Mouse (Mus musculus): ENCODE measurements at regions not wholly inside any gene's neighbourhood (a gene's known extent, or its start where the extent isn't known, plus 50 kb on each side); places are given as distances from the start of the nearest gene placed in this dataset.

DNA sequence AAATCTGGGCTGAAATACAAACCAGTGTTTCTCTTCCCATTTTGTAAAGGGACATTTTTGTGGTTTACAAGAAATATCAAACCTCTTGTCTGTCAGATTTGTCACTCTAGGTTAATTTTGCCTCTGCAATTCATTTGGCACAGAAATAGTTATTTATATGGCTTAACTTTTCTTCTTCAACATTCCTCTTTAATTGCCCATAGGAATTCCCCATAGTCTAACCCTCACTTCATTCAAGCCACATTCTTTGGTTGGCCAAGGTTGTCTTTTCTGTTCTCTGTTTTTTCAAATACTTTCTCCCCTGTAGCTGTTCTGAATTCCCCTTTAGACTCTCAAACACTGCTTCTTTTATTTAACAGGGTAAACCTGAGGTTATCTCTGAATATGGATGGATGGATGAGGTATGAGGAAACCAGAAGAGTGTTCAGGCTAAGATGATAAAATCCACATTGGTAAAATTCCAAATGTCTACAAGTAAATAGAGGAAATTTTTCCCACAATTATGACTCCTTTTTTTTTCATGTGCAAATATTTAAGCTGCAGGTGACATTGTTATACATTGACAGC, 127.0 kb downstream of the Lurap1l start:
- no peak for DNase-seq
- TF ChIP-seq EP300 (IDR thresholded peaks at IDR 0.05; ENCODE audit: insufficient read depth, low read depth, low read length) (no peak), POLR2A (IDR thresholded peaks at IDR 0.05; ENCODE audit: insufficient read depth, low read depth, low read length) (no peak), CTCF (IDR thresholded peaks at IDR 0.05) (no peak)
- no peak overlapping the region for H3K27ac ChIP-seq
- H3K4me1 ChIP-seq (ENCODE audit: control insufficient read depth, insufficient read depth, low read length), result no peaks in the 10 kb centered on the region
- no peaks in the 10 kb centered on the region for H3K36me3 ChIP-seq (ENCODE audit: control insufficient read depth, insufficient read depth, low read length)
- H3K79me2 ChIP-seq (replicated peaks; ENCODE audit: control insufficient read depth, insufficient read depth, low read length), result no peaks in the 10 kb centered on the region
- no peak overlapping the region for H3K9ac ChIP-seq (ENCODE audit: low read depth, low read length)
- H3K27me3 ChIP-seq (ENCODE audit: control insufficient read depth, insufficient read depth, low read length), result no peaks in the 10 kb centered on the region
- H3K4me3 ChIP-seq, result no peak overlapping the region
- intact Hi-C loops (cut with DNase I), result no loop called here

DNA sequence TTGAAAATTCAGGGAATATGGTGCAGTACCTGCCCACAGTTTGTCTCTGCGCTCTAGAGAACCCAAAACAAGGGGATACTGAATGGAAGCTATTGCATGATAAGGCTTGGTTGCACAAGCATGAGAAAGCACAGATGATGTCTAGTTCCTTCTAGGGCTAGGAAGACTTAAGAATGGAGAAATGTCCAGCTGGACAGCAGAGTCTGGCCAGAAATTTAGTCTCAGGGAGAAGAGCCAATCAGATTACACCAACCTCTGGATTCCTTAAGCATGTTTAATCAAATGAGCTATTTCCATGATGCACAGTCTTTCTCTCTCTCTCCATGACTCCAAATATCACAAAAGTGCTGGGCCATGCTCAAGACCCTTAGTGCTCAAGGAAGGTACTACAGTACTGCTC, 147.8 kb downstream of the Lurap1l start:
- no peak overlapping the region for H3K9ac ChIP-seq (ENCODE audit: low read depth, low read length)
- peaks cover 3% of the 10 kb centered on the region; the same call in 1 of the 2 replicates for H3K4me1 ChIP-seq (ENCODE audit: control insufficient read depth, insufficient read depth, low read length)
- intact Hi-C loops (cut with DNase I), result no loop called here
- DNase-seq, result peak in 1 of 2 experiments; percentile 16
- H3K36me3 ChIP-seq (ENCODE audit: control insufficient read depth, insufficient read depth, low read length), result no peaks in the 10 kb centered on the region
- H3K79me2 ChIP-seq (replicated peaks; ENCODE audit: control insufficient read depth, insufficient read depth, low read length), result no peaks in the 10 kb centered on the region
- no peak for TF ChIP-seq EP300 (IDR thresholded peaks at IDR 0.05; ENCODE audit: insufficient read depth, low read depth, low read length)
- TF ChIP-seq CTCF (IDR thresholded peaks at IDR 0.05), result 0 out of 2 replicates have a peak, but pooled peaks have one; percentile 5
- TF ChIP-seq POLR2A (IDR thresholded peaks at IDR 0.05; ENCODE audit: insufficient read depth, low read depth, low read length), result no peak
- H3K4me3 ChIP-seq, result no peak overlapping the region
- WGBS, result 73% methylated on average over 1 of the region's 1 CpGs
- no peak overlapping the region; the same call in 1 of the 2 replicates for H3K27ac ChIP-seq
- H3K27me3 ChIP-seq (ENCODE audit: control insufficient read depth, insufficient read depth, low read length), result no peaks in the 10 kb centered on the region

DNA sequence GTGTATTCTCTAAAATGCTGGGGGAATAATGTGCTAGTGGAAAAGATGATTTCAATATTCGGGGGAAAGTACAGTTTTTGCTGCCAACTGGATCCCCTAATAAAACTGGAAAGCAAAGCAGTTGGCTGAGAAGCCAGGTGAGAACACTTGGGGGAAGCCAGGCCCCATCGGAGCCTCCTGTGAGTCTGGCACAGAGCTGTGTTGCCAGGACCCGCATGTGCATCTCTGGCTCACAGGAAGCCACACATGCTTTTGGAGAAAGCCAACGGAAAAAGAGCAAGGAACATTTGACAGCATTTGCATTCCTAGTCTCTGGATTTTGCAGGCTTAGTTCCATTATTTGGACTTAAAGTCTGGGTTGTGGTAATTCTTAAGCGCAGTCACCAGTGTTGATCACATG, 148.4 kb downstream of the Lurap1l start:
- TF ChIP-seq EP300 (IDR thresholded peaks at IDR 0.05; ENCODE audit: insufficient read depth, low read depth, low read length) (no peak), CTCF (IDR thresholded peaks at IDR 0.05) (no peak), POLR2A (IDR thresholded peaks at IDR 0.05; ENCODE audit: insufficient read depth, low read depth, low read length) (no peak)

DNA sequence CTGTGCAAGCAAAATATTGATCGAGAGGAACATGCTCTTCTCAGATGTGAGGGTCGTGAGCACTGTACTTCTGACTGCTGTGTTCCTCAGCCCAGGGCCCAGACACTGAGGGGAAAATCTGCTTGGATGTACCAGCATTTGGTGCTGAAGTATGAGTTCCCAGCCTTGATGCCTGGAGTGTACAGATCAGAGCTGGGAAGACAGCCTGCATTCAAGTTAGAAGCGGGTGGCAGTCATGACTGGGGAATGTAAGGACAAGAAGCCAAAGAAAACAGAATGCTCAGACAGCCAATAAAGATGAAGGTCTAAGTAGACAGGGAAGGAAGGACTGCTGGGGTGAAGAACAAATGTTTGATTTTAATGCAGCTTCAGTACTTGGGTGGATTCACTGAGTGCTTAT, 148.9 kb downstream of the Lurap1l start:
- H3K4me1 ChIP-seq (ENCODE audit: control insufficient read depth, insufficient read depth, low read length), result peaks cover 3% of the 10 kb centered on the region; the same call in 1 of the 2 replicates
- peak overlapping the region; percentile 36 for H3K27ac ChIP-seq
- no peaks in the 10 kb centered on the region for H3K79me2 ChIP-seq (replicated peaks; ENCODE audit: control insufficient read depth, insufficient read depth, low read length)
- no peaks in the 10 kb centered on the region for H3K36me3 ChIP-seq (ENCODE audit: control insufficient read depth, insufficient read depth, low read length)
- H3K27me3 ChIP-seq (ENCODE audit: control insufficient read depth, insufficient read depth, low read length), result no peaks in the 10 kb centered on the region
- intact Hi-C loops (cut with DNase I), result no loop called here
- DNase-seq, result peak in 1 of 2 experiments; percentile 9
- no peak overlapping the region for H3K9ac ChIP-seq (ENCODE audit: low read depth, low read length)
- TF ChIP-seq CTCF (IDR thresholded peaks at IDR 0.05) (no peak), POLR2A (IDR thresholded peaks at IDR 0.05; ENCODE audit: insufficient read depth, low read depth, low read length) (no peak), EP300 (IDR thresholded peaks at IDR 0.05; ENCODE audit: insufficient read depth, low read depth, low read length) (no peak)
- no peak overlapping the region for H3K4me3 ChIP-seq
- 59% methylated on average over 3 of the region's 3 CpGs for WGBS

More for the DNA sequence above, 148.4 kb downstream of the Lurap1l start:
- no peak for DNase-seq
- peak overlapping the region; percentile 36 for H3K27ac ChIP-seq
- H3K9ac ChIP-seq (ENCODE audit: low read depth, low read length), result no peak overlapping the region
- H3K79me2 ChIP-seq (replicated peaks; ENCODE audit: control insufficient read depth, insufficient read depth, low read length), result no peaks in the 10 kb centered on the region
- peaks cover 3% of the 10 kb centered on the region; the same call in 1 of the 2 replicates for H3K4me1 ChIP-seq (ENCODE audit: control insufficient read depth, insufficient read depth, low read length)
- H3K4me3 ChIP-seq, result no peak overlapping the region
- H3K36me3 ChIP-seq (ENCODE audit: control insufficient read depth, insufficient read depth, low read length), result no peaks in the 10 kb centered on the region
- intact Hi-C loops (cut with DNase I), result no loop called here
- WGBS, result 44% methylated on average over 5 of the region's 5 CpGs
- no peaks in the 10 kb centered on the region for H3K27me3 ChIP-seq (ENCODE audit: control insufficient read depth, insufficient read depth, low read length)

DNA sequence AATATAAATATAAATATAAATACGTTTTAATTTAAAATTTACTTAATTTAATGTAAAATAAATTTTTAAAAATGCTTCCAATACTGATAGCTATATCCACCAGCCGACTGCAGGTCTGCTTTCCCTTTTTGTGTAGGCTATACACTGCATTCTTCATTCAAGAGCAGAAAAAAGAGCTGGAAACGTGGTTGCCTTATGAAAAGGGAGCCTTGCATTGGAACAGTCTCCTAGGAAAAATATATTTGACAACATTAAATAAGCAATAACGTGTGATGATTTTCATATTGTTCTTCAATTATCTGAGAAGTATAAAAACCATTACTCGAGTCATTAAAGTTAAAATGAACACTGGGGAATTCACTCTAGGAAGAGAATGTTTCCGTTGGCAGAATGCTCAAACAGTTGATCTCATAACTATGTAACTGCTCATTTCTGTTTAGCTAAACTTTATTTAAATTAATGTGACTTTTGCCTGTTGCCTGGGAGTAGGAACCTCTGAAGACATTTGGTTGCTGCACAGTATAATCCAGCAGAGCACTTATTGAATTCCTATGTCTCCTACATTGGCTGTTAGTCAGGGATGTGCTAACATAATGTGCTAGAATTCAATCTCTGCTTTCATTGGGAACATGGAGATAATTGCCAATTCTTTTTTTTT, 172.0 kb downstream of the Lurap1l start:
- WGBS, result 51% methylated on average over 6 of the region's 6 CpGs
- TF ChIP-seq EP300 (IDR thresholded peaks at IDR 0.05; ENCODE audit: insufficient read depth, low read depth, low read length) (no peak), POLR2A (IDR thresholded peaks at IDR 0.05; ENCODE audit: insufficient read depth, low read depth, low read length) (no peak)
- H3K27me3 ChIP-seq (ENCODE audit: control insufficient read depth, insufficient read depth, low read length), result no peaks in the 10 kb centered on the region
- no peaks in the 10 kb centered on the region for H3K4me1 ChIP-seq (ENCODE audit: control insufficient read depth, insufficient read depth, low read length)
- H3K79me2 ChIP-seq (replicated peaks; ENCODE audit: control insufficient read depth, insufficient read depth, low read length), result no peaks in the 10 kb centered on the region
- DNase-seq, result no peak
- H3K27ac ChIP-seq, result no peak overlapping the region
- H3K9ac ChIP-seq (ENCODE audit: low read depth, low read length), result no peak overlapping the region
- intact Hi-C loops (cut with DNase I), result no loop called here
- no peaks in the 10 kb centered on the region for H3K36me3 ChIP-seq (ENCODE audit: control insufficient read depth, insufficient read depth, low read length)
- no peak overlapping the region for H3K4me3 ChIP-seq

DNA sequence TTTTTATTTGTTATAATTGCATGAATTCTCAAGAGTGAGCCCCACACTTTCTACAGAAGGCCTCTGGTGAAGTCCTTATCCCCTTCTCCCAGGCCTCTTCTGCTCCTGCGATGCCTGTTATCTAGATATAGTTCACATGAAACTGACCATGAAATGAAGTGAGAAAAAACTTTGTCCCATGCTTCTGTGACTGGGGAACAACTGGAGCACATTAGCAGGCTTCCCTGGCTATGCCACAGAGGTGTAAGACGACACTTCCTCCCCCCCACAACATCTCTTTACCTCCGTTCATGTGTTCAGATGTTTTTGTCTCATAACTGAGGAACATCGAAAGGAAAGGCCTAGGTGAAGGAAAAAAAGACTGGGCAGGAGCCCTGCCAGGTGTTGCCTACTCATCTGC, 174.7 kb downstream of the Lurap1l start:
- no peak for TF ChIP-seq EP300 (IDR thresholded peaks at IDR 0.05; ENCODE audit: insufficient read depth, low read depth, low read length)
- TF ChIP-seq POLR2A (IDR thresholded peaks at IDR 0.05; ENCODE audit: insufficient read depth, low read depth, low read length), result no peak
- TF ChIP-seq CTCF (IDR thresholded peaks at IDR 0.05), result no peak
- Histone ChIP-seq H3K4me3 (no peak overlapping the region), H3K79me2 (replicated peaks; ENCODE audit: control insufficient read depth, insufficient read depth, low read length) (no peaks in the 10 kb centered on the region), H3K4me1 (ENCODE audit: control insufficient read depth, insufficient read depth, low read length) (no peaks in the 10 kb centered on the region), H3K36me3 (ENCODE audit: control insufficient read depth, insufficient read depth, low read length) (no peaks in the 10 kb centered on the region), H3K27ac (no peak overlapping the region), H3K27me3 (ENCODE audit: control insufficient read depth, insufficient read depth, low read length) (no peaks in the 10 kb centered on the region), H3K9ac (ENCODE audit: low read depth, low read length) (no peak overlapping the region)
- 67% methylated on average over 4 of the region's 4 CpGs for WGBS
- DNase-seq, result no peak
- intact Hi-C loops (cut with DNase I), result no loop called here
